Mouse (Mus musculus): ENCODE results near the gene Olfr446. TPM values are rescaled to one million over a fixed set of nuclear protein-coding genes. Genes with fewer than 3 reads are reported as not detected.

Gene Olfr446
- total RNA-seq (2021), result not detected
- long read RNA-seq, experiment 1, result 0 reads
- long read RNA-seq, experiment 2, result 0 reads

- no peak for DNase-seq (ENCODE audit: low spot score in 2 of 2)
Measured at GRCm38 (mm10) chr6:42921077-42921476, at the start of gene Olfr446. TSS of gene Olfr446 (plus strand) at chr6:42921377.

- DNase-seq (ENCODE audit: low spot score in 2 of 2), result no peak
Measured at GRCm38 (mm10) chr6:42876323-42876722, 44.9 kb upstream of the Olfr446 start.

- no peak for DNase-seq (ENCODE audit: low spot score in 2 of 2)
Measured at GRCm38 (mm10) chr6:42890141-42890540, 31.0 kb upstream of the Olfr446 start, which contains the start of gene Olfr448. TSS of gene Olfr448 (plus strand) at chr6:42890441.

- no peak for DNase-seq (ENCODE audit: low spot score in 2 of 2)
Measured at GRCm38 (mm10) chr6:42900345-42900744, 20.8 kb upstream of the Olfr446 start.

- DNase-seq (ENCODE audit: low spot score in 2 of 2), result no peak
Measured at GRCm38 (mm10) chr6:42908578-42908977, 12.6 kb upstream of the Olfr446 start, which contains the start of gene Olfr447. TSS of gene Olfr447 (plus strand) at chr6:42908878.

GRCm38 (mm10) chr6:42948767-42949166 is 27.6 kb downstream of the Olfr446 start, which contains the start of gene Olfr444:
TSS of gene Olfr444 (plus strand) at chr6:42949067.
- no peak for DNase-seq (ENCODE audit: low spot score in 2 of 2)

- no peak for DNase-seq (ENCODE audit: low spot score in 2 of 2)
Measured at GRCm38 (mm10) chr6:42980377-42980776, 59.2 kb downstream of the Olfr446 start.

Other genes with a start within 250 kb of the Olfr446 start
- 100 to 1,000 TPM; 210 to 212 TPM for gene Tcaf1, start 211.3 kb upstream of the Olfr446 start, total RNA-seq (2021)
- gene Olfr453, start 182.0 kb upstream of the Olfr446 start, total RNA-seq (2021), result not detected
- not detected for gene Olfr38, start 165.0 kb upstream of the Olfr446 start, total RNA-seq (2021)
- not detected for gene Olfr452, start 136.3 kb upstream of the Olfr446 start, total RNA-seq (2021)
- not detected for gene Olfr450, start 109.4 kb upstream of the Olfr446 start, total RNA-seq (2021)
- gene Olfr449, start 87.0 kb upstream of the Olfr446 start, total RNA-seq (2021), result not detected
- not detected for gene Olfr448, start 30.9 kb upstream of the Olfr446 start, total RNA-seq (2021)
- gene Olfr447, start 12.5 kb upstream of the Olfr446 start, total RNA-seq (2021), result not detected
- not detected for gene Olfr444, start 27.7 kb downstream of the Olfr446 start, total RNA-seq (2021)
- not detected for gene Olfr441, start 185.0 kb downstream of the Olfr446 start, total RNA-seq (2021)
- gene Olfr237-ps1, start 225.2 kb downstream of the Olfr446 start, total RNA-seq (2021), result not detected
- gene Olfr437, start 241.9 kb downstream of the Olfr446 start, total RNA-seq (2021), result not detected